Mouse (Mus musculus): ENCODE data around the gene Anxa5.

The Anxa5 gene

GRCm38 (mm10) chr3:36475532-36476087 lies at the start of gene Anxa5, which contains the start of gene 1810062G17Rik:
Gene Anxa5 (minus strand): TSS chr3:36475894.
Gene 1810062G17Rik (plus strand): TSS chr3:36475937.
- DNase-seq = peak; percentile 98

GRCm38 (mm10) chr3:36524466-36524865 lies 48.8 kb upstream of the Anxa5 start:
- DNase-seq = no peak

GRCm38 (mm10) chr3:36522137-36522536 lies 46.4 kb upstream of the Anxa5 start:
- no peak for DNase-seq

DNA sequence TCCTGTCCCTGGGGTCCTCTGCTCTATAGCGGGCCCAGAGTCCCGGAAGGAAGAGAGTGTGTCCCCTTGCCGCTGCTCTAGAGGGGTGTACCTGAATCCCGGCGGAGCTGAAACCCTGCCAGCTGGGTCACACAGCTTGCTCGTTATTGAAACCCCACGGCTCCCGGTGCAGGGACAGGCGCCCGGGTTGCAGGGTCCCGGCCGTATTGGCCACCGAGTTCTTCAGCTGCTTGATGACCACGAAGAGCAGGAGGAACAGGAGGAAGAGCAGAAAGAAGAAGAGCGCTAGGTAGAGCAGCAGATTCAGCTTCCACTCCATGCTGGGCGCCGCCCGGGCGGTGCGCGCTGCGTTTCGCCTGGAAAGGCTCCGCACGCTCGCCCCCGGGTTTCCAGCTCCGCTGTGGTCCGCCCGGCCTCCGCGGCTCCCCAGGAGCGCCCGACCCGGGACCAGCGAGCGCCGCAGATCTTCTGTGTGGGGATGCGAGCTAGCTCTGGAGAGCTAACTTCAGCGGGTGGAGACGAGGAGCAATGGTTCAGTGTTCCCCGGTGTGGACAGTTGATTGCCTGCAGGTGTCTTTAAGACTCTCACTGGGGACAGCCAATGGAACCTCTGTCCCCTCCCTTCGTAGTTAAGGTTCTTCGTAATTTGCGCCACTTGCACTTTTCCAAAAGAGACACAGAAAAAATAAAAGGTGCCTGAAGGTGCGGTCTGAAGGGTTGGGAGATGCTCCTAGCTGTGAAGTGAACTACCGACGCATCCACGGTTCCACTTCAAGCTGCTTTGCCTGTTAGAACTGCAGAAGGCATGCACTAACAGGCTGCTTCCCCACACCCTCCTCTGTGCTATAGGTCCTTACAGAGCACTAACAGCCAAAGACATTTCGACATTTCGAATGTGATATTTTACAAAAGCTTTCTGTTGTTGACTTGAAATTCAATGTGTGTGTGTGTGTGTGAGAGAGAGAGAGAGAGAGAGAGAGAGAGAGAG lies 45.7 kb upstream of the Anxa5 start, which contains the start of gene Gm11549:
Gene Gm11549, minus strand, starts transcription at position 741 of the 988 bp plus-strand sequence.
- DNase-seq = no peak

- DNase-seq = no peak
Measured at GRCm38 (mm10) chr3:36516196-36516595, 40.5 kb upstream of the Anxa5 start.

- DNase-seq = no peak
Measured at GRCm38 (mm10) chr3:36511491-36511890, 35.8 kb upstream of the Anxa5 start.

GRCm38 (mm10) chr3:36505809-36506735 lies 30.4 kb upstream of the Anxa5 start:
- DNase-seq = no peak

- no peak for DNase-seq
Measured at GRCm38 (mm10) chr3:36505306-36505705, 29.6 kb upstream of the Anxa5 start.

DNA sequence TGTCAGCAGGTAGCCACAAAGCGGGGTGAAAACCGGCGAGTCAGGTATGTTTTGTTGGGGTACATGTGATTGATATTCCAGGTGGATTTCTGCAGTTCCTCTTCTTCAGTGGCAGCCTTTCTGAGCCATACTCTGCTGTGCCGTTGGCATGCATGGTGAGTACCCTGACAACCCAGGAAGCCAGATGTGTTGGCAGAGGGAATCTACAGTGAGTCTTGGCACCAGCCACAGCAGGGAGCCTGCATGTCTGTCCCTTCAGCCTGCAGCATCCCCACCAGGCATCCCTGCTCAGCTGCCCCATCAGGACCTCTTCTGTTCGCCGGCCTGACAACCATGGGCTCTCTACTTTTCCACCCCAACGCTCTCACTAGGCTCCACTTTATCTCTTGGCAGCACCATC lies 25.9 kb upstream of the Anxa5 start:
- no peak for DNase-seq

DNA sequence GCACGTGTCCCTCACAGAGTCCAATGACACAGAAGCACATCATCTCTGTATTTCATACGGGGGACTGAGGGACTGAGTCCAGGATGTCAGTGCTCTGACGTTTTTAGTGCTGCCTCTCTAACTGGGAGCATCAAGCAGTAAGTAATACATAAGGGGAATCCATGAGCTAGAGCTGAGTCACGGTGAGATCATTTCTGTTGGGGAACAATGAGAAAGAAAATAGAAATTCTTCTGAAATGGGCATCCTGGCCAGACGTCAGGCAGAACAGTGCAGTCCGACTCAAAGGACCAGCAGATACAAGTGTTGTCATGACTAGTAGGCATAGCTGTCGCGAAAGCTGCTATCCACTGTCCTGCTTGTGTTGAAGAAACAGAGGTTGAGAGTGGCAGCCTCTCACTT lies 25.3 kb upstream of the Anxa5 start:
- DNase-seq = no peak

DNA sequence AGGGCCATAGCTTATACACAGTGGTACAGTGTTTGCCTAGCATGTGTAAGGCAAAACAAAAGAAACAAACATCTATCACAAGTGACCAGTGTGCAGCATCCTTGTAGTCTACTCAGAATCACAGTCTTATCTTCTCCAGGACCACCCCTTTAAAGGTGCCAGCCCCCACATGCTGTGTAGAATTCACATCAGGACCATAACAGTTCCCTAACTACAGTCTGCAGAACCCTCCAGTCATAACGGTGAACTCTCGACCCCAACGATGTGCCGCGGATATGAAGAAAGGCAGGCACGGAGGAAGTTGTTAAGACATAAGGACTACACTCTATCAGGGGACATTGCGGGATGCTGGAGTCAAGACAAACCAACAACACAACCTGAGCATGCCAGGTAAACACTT lies 23.7 kb upstream of the Anxa5 start:
- no peak for DNase-seq

DNA sequence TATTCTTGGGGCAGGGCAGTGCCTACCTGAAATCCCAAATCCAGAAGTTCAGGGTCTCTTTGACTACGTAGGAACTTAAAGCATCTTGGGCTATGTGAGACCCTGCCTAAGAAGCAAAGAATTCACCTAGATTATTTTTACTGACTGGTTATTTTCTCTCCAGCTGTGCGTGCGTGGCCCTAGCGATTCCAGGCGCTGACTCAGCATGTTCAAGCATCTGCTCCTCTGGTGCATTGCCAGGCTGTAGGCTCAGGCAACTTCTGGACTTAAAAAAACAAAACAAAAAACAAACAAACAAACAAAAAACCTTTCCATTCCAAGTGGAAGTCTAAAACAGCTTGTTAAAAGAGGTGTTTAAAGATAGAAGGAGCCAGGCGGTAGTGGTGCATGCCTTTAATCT lies 22.5 kb upstream of the Anxa5 start:
- no peak for DNase-seq

DNA sequence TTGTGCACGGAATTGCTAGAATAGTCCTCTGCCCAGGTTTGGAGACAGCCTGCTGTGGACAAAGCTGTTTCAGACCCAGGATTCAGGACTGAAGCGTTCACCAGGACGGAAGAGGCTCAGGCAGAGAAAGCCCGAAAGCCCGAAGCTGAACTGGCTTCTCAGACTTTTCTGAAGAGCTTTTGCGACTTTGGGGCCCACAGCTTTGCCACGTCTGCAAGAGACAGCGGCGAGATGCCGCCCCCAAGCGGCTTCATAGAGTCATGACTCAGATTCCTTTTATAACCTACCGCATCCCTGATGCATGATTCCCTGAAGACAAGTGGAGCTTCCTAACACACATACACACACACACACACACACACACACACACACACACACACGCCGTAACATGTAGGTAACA lies 21.1 kb upstream of the Anxa5 start:
- DNase-seq = peak; percentile 77

- DNase-seq = no peak
Measured at GRCm38 (mm10) chr3:36496273-36496672, 20.6 kb upstream of the Anxa5 start.

- peak; percentile 94 for DNase-seq
Measured at GRCm38 (mm10) chr3:36495436-36495835, 19.7 kb upstream of the Anxa5 start.

- no peak for DNase-seq
Measured at GRCm38 (mm10) chr3:36494613-36495012, 18.9 kb upstream of the Anxa5 start.

GRCm38 (mm10) chr3:36493641-36494283 lies 18.1 kb upstream of the Anxa5 start:
- DNase-seq = no peak

GRCm38 (mm10) chr3:36492716-36493391 lies 17.2 kb upstream of the Anxa5 start:
- no peak for DNase-seq

GRCm38 (mm10) chr3:36491535-36491934 lies 15.8 kb upstream of the Anxa5 start:
- no peak for DNase-seq

GRCm38 (mm10) chr3:36489590-36489910 lies 13.9 kb upstream of the Anxa5 start:
- DNase-seq = no peak

GRCm38 (mm10) chr3:36488899-36489589 lies 13.3 kb upstream of the Anxa5 start:
- no peak for DNase-seq
